Mouse (Mus musculus): ENCODE data around the gene Dlg2. TPM values are rescaled to one million over a fixed set of nuclear protein-coding genes. Genes with fewer than 3 reads are reported as not detected.
"Not testable (repeated sequence)": the region's sequence is repeated elsewhere in the genome, so short reads cannot be mapped to it uniquely, and the experiment has no call there.

The Dlg2 gene
- total RNA-seq, 2 experiments from 2014 or later = 266 to 283 TPM

DNA sequence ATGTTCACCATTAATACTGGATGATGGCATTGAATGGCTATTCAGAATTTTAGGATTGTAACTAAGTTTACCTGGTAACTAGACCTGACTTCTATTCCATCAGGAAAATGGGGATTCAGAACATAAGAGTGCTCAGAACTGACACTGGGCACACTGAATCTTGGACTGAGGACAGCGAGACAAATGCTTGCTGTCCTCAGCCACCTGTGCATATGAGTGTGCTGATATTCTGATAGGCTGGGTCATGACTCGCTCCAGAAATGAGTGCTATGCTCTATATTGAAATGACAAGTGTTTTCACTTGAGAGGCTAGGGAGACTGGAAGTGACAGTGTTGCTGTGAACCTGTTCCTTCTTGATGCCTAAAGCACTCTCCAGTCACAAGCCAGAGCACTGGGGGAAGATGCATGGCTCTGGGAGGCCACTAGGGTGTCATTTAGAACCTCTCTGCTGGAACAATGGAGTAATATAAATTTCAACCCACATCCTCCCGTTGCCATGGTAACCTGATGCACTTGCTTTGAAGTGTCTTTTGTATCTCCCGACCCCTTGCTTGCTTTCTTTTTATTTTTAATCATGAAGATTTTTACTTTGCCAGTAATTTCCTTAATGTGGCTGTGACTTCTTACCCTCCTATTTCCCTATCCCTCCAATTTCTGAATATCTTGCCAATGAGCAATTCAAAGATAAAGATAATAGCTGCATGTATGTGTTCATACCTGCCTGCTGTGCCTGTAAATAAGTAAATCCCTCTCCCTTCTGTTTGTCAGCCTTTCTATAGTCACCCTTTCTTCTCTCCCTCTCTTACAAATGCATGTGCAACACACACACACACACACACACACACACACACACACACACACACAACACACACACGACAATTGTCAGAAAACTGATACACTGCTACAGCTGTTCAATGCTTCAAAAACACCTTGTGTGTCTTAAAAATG, 367.1 kb downstream of the Dlg2 start:
- no peak for DNase-seq

DNA sequence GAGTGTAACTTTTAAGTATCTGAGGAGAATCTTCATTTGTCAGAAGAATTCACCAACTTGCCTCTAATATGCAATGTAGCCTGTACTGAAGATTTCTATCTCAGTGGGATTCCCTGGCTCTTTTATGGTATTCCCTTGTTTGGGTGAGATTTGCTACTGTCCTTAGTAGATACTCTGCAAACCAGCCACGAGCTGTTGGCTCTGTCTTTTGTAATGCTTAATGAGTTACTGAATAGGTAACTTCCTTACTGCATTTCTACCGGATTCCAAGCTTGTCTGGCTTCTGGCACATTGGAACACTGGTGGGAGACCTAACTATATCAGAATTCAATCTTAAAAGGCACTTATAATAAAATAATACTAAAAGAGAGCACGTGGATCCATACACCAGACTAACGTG, 400.3 kb downstream of the Dlg2 start:
- not testable (repeated sequence) for DNase-seq

DNA sequence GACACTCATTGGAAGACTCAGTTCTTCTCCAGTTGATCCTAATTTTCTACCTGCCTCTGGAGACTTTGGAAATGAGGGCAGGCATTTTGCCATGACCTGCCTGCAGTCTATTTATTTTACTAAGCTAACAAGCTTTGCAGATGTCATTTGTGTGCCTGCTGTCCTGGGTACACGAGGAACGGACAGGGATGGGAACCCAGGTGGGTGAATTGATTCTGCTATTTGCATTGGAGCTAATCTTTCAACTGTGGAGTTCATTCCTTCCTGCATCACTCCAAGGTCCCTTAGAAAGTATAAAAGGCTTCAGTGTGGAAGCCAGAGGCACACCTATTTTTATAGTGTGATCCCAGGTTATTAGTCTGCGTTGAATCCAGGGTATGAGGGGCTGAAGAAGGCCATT, 406.3 kb downstream of the Dlg2 start:
- no peak for DNase-seq

- no peak for DNase-seq
These were observed 410.0 kb downstream of the Dlg2 start for GRCm38 (mm10) chr7:90886396-90887006.

DNA sequence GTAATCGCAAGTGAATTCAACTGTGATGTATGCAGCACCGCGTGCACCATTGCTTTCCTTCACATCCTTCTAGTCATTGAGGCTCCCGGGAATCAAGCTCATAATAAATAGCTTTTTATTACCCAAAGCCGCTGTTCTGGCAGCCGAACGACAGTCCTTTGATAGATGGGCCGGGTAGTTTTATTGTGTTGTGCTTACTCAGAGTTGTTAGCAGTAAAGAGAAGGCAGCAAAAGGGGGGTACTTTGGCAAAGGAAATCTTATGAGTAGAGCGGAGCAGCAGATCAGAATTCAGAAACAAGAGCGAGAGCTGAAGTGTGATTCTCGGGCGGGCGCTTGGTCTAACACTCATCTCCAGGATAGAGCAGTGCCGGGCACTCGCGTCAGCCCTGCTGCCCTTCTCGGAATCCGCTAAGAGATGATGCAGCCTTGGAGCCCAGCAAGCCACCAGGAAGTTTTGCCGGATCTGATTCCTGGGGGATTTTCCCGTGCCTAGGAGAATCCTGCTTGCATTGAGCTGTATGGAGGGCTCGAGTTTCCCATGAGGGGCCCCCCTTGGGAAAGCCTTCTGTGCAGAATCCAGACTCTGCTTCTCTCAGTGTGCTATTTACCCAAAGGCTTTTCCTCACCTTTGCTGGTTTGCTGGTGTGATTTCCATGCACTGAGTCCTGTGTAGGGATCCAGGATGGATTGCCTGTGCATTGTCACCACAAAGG, 410.7 kb downstream of the Dlg2 start:
- DNase-seq = peak; percentile 56 to 66

DNA sequence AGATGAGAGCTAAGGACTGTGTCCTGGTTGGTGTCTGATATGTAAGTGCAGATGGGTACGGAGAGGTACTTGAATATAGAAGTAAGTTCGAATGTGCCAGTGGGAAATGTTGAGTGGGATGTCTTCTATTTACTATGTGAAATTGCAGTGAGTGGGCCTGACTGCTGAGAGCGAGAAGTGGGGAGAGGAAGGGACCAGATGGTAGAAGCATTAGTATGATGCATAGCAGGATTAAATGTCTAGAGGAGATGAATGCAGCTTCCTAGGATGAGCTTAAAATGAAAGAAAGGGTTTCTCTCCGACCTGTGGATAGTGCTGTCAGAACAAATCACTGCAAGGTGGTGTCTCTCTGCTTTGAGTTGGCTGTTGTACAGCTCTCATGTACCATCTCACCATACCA, 451.0 kb downstream of the Dlg2 start:
- peak in 1 of 2 experiments; percentile 14 for DNase-seq

DNA sequence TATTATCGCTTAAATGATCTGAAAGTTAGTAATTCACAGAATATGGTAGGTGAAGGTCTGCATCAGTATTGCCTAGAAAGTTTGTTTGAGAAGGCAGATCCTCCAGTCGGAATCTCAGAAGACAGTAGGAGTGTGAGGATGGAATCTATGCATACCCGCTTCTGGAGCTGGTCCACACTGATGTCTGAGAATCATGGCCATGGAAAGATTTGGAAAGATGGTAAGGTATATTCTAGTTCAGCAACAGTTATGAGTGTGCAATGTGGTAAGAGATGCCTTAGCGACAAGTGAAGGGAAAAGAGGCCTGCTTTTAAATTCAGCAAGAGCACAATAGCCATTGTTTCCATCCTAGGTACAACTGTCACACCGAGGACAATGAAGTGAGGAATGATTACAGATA, 464.3 kb downstream of the Dlg2 start:
- DNase-seq = no peak

- no peak for DNase-seq
These were observed 470.6 kb downstream of the Dlg2 start for GRCm38 (mm10) chr7:90947073-90947472.

- peak; percentile 14 to 20 for DNase-seq
These were observed 472.7 kb downstream of the Dlg2 start for GRCm38 (mm10) chr7:90949212-90949611.

GRCm38 (mm10) chr7:90977241-90977640, 500.8 kb downstream of the Dlg2 start:
- DNase-seq = peak in 1 of 2 experiments; percentile 3

DNA sequence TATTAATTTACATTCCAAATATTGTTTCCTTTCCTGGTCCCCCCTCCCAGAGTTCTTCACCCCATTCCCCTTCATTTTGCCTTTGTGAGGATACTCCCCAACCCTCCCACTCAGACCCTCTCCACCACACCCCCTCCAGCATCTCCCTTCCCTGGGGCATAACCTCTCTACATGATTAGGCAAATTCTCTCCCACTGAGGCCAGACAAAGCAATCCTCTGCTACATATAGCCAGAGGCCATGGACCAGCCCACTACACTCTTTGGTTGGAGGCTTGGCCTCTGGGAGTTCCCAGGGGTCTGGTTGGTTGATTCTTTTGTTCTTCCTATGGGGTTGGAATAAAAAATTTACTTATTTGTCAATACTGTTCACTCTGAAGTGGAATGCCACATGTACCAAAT, 505.6 kb downstream of the Dlg2 start:
- DNase-seq = no peak

GRCm38 (mm10) chr7:91010655-91011054, 534.2 kb downstream of the Dlg2 start:
- DNase-seq = no peak

DNA sequence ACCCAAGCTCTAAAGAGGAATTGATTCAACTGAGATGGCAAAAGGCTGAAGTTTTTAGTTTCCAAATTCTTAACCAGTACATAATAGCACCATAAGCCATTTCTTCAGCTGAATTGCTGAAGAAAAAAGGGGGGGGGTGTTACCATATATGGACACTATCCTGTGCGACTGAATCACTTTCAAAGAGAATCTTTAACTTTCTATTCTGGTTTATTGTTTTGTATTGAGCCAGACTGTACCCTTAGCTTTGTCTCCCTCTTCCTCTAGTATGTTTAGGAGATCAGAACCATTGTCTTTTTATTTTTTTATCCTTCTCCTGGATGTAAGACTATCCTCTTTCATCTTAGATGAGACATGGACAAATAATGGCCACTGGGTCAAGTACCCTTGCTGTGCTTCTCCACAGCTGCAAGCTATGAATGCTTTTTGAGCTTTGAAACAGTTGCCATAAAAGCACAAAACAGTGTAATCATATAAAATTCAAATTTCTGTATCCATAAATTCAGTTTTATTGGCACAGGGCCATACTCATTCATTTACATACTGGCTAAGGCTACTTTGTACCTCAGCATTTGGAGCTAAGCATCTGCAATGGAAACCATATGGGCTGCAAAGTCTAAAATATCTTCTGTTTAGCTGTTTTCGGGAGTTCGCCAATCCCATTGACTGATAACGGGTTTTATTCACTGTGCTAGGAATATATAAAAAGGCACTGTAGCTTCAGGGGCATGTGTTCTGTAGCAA, 568.7 kb downstream of the Dlg2 start:
- no peak for DNase-seq

GRCm38 (mm10) chr7:91045742-91046098, 569.2 kb downstream of the Dlg2 start:
- DNase-seq = no peak

DNA sequence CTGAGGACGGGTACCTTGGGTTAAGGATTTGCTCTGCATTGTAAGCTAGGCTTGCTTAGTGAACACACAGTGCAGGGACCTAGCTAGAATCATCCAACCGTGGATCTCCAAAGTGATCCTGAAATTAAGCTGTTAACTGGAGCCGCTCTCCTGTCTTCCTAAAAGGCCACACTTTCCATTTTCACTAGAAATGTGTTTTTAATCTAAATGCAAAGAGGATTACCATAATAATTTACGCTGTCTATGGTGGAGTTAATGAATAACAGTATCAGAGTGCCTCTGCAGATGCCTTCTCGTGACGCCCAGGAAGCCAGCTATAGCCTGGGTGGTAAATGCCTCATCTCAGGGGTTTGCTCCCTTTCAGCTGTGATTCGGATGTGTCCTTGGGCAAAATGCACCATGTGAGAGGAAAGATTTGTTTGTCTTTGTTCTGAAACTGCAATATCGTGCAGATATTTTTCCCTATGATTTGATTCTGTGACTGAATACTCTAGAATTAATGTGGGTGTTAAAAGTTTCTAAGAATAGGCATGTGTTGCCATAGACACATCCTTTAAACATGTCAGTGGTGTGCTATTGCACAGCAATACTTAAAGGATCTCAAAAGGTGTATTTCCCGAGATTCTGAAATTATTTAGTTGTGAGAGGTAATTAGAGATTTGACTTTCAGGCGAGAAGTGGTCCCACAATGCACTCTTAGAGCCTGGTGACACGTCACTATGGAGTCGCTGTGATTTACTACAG, 587.0 kb downstream of the Dlg2 start:
- DNase-seq = peak; percentile 11 to 14

- DNase-seq = no peak
These were observed 595.6 kb downstream of the Dlg2 start for GRCm38 (mm10) chr7:91071751-91072707.

GRCm38 (mm10) chr7:91086071-91086470, 609.6 kb downstream of the Dlg2 start:
- DNase-seq = no peak

GRCm38 (mm10) chr7:91089211-91089930, 612.9 kb downstream of the Dlg2 start:
- peak; percentile 34 to 48 for DNase-seq

- peak in 1 of 2 experiments; percentile 20 for DNase-seq
These were observed 613.9 kb downstream of the Dlg2 start for GRCm38 (mm10) chr7:91090317-91090829.
